Mouse (Mus musculus) adrenal gland, postnatal 0 days (tissue): Measurements from ENCODE around the gene 3110082I17Rik. TPM values are rescaled to one million over a fixed set of nuclear protein-coding genes. Genes with fewer than 3 reads are reported as not detected.

Experiments
- microRNA-seq: library from miRNA; unstranded; fragments of <30 nt; microRNA quantifications from one replicate; pipeline ENCODE4, GENCODE M21; 2016; ENCODE audit warnings: borderline replicate concordance; ENCODE audit not compliant: insufficient number of aligned reads
- polyA plus RNA-seq: library from polyadenylated mRNA; unstranded; fragments of >200 nt; fragmentation: Nextera tagmentation; extraction: Ambion mirVana; gene quantifications from 2 replicates; pipeline ENCODE4 v1.2.1, GENCODE M21; 2015

The 3110082I17Rik gene
- 17.6 and 19.6 TPM in 2 replicates for polyA plus RNA-seq

GRCm38 (mm10) chr5:139460384-139461067 lies at the start of gene 3110082I17Rik:
Gene 3110082I17Rik, minus strand, starts transcription at chr5:139460527.

GRCm38 (mm10) chr5:139484185-139484814 lies 24.0 kb upstream of the 3110082I17Rik start, which contains the start of gene Zfand2a:
Gene Zfand2a, minus strand, starts transcription at chr5:139484549.

GRCm38 (mm10) chr5:139423026-139423865 lies 37.1 kb downstream of the 3110082I17Rik start, which contains the start of gene Gper1:
Gene Gper1, plus strand, starts transcription at chr5:139423151.

GRCm38 (mm10) chr5:139404801-139405401 lies 55.4 kb downstream of the 3110082I17Rik start, which contains the start of gene C130050O18Rik:
Gene C130050O18Rik, plus strand, starts transcription at chr5:139405280.

GRCm38 (mm10) chr5:139377468-139378270 lies 82.7 kb downstream of the 3110082I17Rik start, which contains the start of gene Gpr146:
Gene Gpr146, plus strand, starts transcription at chr5:139377697.

GRCm38 (mm10) chr5:139352317-139352716 lies 108.0 kb downstream of the 3110082I17Rik start, which contains the start of gene Cyp2w1:
Gene Cyp2w1, plus strand, starts transcription at chr5:139352617.

GRCm38 (mm10) chr5:139351134-139351533 lies 109.2 kb downstream of the 3110082I17Rik start, which contains the start of gene Cox19:
Gene Cox19, minus strand, starts transcription at chr5:139351418.

GRCm38 (mm10) chr5:139325395-139325966 lies 134.8 kb downstream of the 3110082I17Rik start, which contains the start of gene Adap1:
Gene Adap1, minus strand, starts transcription at chr5:139325622.

Small RNAs within 50 kb of the gene (microRNA-seq; reads per million reads assigned to microRNA genes)
- 373 reads per million, percentile 61 among the genes with 10 or more reads in this experiment for gene Mir339

Other genes with a start within 250 kb of the 3110082I17Rik start
- gene Get4, start 208.2 kb downstream of the 3110082I17Rik start, polyA plus RNA-seq, result 155 and 239 TPM in 2 replicates
- gene Adap1, start 134.9 kb downstream of the 3110082I17Rik start, polyA plus RNA-seq, result 5.5 and 14.4 TPM in 2 replicates
- 89.1 and 92.3 TPM in 2 replicates for gene Cox19, start 109.1 kb downstream of the 3110082I17Rik start, polyA plus RNA-seq
- gene Cyp2w1, start 107.9 kb downstream of the 3110082I17Rik start, polyA plus RNA-seq, result not detected in 2 replicates
- 4.8 and 6.4 TPM in 2 replicates for gene Gpr146, start 82.8 kb downstream of the 3110082I17Rik start, polyA plus RNA-seq
- gene C130050O18Rik, start 55.2 kb downstream of the 3110082I17Rik start, polyA plus RNA-seq, result 0.32 and 0.47 TPM in 2 replicates
- gene Gper1, start 37.4 kb downstream of the 3110082I17Rik start, polyA plus RNA-seq, result 3.7 and 7.0 TPM in 2 replicates
- gene Zfand2a, start 24.0 kb upstream of the 3110082I17Rik start, polyA plus RNA-seq, result 12.4 and 15.0 TPM in 2 replicates
- gene Uncx, start 83.0 kb upstream of the 3110082I17Rik start, polyA plus RNA-seq, result 0.30 and 11.3 TPM in 2 replicates